Mouse (Mus musculus) bone marrow macrophage, adult 2 months (primary cell): ENCODE measurements around the gene Spata6.

ENCODE experiments used
- CTCF ChIP-seq: IDR thresholded peaks from 2 replicates; pipeline ENCODE4 v1.5.1; 2012; ENCODE audit warnings: low read depth, mild to moderate bottlenecking, low read length, moderate library complexity
- POLR2A ChIP-seq: IDR thresholded peaks from 2 replicates; pipeline ENCODE4 v1.6.1; 2012; ENCODE audit warnings: mild to moderate bottlenecking, low read depth, low read length, borderline replicate concordance

DNA sequence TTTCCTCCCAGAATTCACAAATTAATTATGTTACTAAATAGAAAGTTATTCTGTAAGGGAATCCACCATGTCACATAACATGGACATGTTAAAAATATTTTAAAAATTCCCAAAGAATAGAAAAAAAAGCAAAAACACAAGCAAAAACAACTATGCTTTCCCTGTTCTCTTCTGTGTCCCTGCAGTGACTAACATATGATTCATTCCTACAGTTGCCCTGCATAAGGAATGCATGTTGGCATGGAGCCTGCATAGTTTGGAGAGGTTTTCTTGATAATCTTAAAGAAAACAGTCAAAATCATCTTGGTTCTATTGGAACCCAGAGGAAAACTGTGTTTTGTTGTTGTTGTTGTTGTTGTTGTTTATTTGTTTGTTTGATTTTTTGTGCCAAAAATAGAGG lies 132.8 kb downstream of the Spata6 start:
- no peak for TF ChIP-seq POLR2A
- TF ChIP-seq CTCF = no peak
